Mouse (Mus musculus) liver, embryonic 11.5 days (tissue): ENCODE measurements around the gene Gemin5. TPM values are rescaled to one million over a fixed set of nuclear protein-coding genes. Genes with fewer than 3 reads are reported as not detected.

Experiments used
- ATAC-seq: fragments of 200-750 bp; cut with Nextera tagmentation; replicated peaks from 2 replicates; pipeline ENCODE4 v1.8.0; 2017; ENCODE audit warnings: moderate number of reproducible peaks, mild to moderate bottlenecking, moderate TSS enrichment, moderate library complexity; ENCODE audit not compliant: low FRiP score
- DNase-seq: peaks from one replicate; pipeline ENCODE4 v3.0.0-alpha.2; 2017; ENCODE audit warnings: low spot score
- H3K27ac ChIP-seq: fragments of 300-500 bp; sonication (generic); 2 replicates; pipeline ENCODE4 v1.5.1; 2014; ENCODE audit warnings: mild to moderate bottlenecking, low read depth, low read length, control low read depth
- H3K27me3 ChIP-seq: fragments of 300-500 bp; sonication (generic); replicated peaks from 2 replicates; pipeline ENCODE4 v1.6.1; 2014; ENCODE audit warnings: low read length, mixed read lengths; ENCODE audit not compliant: control insufficient read depth, insufficient read depth
- H3K36me3 ChIP-seq: fragments of 300-500 bp; sonication (generic); 2 replicates; pipeline ENCODE4 v1.6.1; 2014; ENCODE audit warnings: mild to moderate bottlenecking, low read length, moderate library complexity, mixed read lengths; ENCODE audit not compliant: control insufficient read depth, insufficient read depth
- H3K4me1 ChIP-seq: fragments of 300-500 bp; sonication (generic); replicated peaks from 2 replicates; pipeline ENCODE4 v1.6.1; 2014; ENCODE audit warnings: low read length, mixed read lengths; ENCODE audit not compliant: control insufficient read depth, insufficient read depth
- H3K4me2 ChIP-seq: fragments of 300-500 bp; sonication (generic); 2 replicates; pipeline ENCODE4 v1.6.1; 2014; ENCODE audit warnings: mild to moderate bottlenecking, control low read depth, moderate library complexity
- H3K4me3 ChIP-seq: fragments of 300-500 bp; sonication (generic); 2 replicates; pipeline ENCODE4 v1.5.1; 2014; ENCODE audit warnings: low read depth, low read length, control low read depth
- H3K9ac ChIP-seq: fragments of 300-500 bp; sonication (generic); 2 replicates; pipeline ENCODE4 v1.6.1; 2014; ENCODE audit warnings: low read depth, low read length, control low read depth
- H3K9me3 ChIP-seq: fragments of 300-500 bp; sonication (generic); 2 replicates; pipeline ENCODE4 v1.6.1; 2016; ENCODE audit warnings: low read length, inconsistent platforms, mixed read lengths; ENCODE audit not compliant: control insufficient read depth
- whole genome bisulfite sequencing: fragments of 180-500 bp; shearing (Covaris S2); extraction: QIAGEN DNeasy Blood & Tissue Kit; methylation state at CpG from one replicate; pipeline ENCODE4 v1.1.7; 2014; 5-methylcytosine and 5-hydroxymethylcytosine counted together
- polyA plus RNA-seq: library from polyadenylated mRNA; unstranded; fragments of >200 nt; fragmentation: Nextera tagmentation; extraction: Ambion mirVana; gene quantifications from 2 replicates; pipeline ENCODE4 v1.2.1, GENCODE M21; 2014

Gene Gemin5
- polyA plus RNA-seq, 1 experiment from 2014 or later, result 36.6 TPM

DNA sequence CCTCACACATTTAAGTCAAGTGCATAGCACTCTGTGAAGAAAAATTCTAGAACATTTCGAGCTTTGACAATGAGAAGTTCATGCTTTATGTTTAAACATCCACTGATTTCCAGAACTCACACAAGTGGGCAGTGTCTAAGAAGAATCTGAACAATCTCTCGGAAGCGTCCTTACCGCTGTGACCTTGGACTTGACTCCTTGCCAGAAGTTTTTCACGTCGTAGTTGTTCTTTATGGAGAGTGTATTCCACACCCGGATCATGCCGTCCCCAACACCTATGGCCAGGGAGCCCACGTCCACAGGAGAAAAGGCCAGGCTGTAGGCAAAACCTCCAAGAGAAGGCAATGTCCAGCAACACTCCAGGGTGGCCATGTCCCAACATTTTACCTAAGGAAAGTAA lies 12.9 kb downstream of the Gemin5 start:
- H3K27me3 ChIP-seq, result no peaks in the 10 kb centered on the region
- peaks cover 53% of the 10 kb centered on the region for H3K36me3 ChIP-seq
- 89% methylated on average over 9 of the region's 9 CpGs for WGBS
- DNase-seq (no peak), ATAC-seq (no peak)
- no peak overlapping the region for H3K4me2 ChIP-seq
- H3K27ac ChIP-seq, result no peak overlapping the region
- H3K4me3 ChIP-seq, result no peak overlapping the region
- no peaks in the 10 kb centered on the region for H3K4me1 ChIP-seq
- H3K9ac ChIP-seq, result no peak overlapping the region
- no peaks in the 10 kb centered on the region for H3K9me3 ChIP-seq

DNA sequence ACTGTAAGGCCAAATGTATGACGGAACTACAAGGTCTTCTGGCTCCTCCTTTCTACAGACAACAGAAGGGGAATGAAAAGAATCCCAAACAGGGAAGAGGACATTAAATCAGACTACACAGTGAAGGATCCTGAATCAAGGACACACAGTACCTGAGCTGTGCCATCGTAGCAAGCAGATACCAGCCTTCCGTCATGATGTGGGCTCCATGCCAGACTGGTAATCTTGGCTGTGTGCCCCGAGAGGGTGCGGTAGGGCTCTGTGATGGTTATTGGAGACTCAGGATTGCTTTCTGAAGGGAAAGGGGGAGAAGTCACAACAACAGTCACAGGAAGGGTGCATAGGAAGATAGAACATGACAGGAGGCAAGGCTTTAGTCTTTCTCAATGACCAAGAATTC lies 22.1 kb downstream of the Gemin5 start:
- ATAC-seq (no peak), DNase-seq (no peak)
- no peaks in the 10 kb centered on the region for H3K9me3 ChIP-seq
- no peaks in the 10 kb centered on the region for H3K27me3 ChIP-seq
- H3K9ac ChIP-seq, result no peak overlapping the region
- H3K36me3 ChIP-seq, result peaks cover 57% of the 10 kb centered on the region
- H3K27ac ChIP-seq, result no peak overlapping the region
- H3K4me3 ChIP-seq, result no peak overlapping the region
- WGBS, result 89% methylated on average over 5 of the region's 5 CpGs
- no peak overlapping the region for H3K4me2 ChIP-seq
- no peaks in the 10 kb centered on the region for H3K4me1 ChIP-seq

DNA sequence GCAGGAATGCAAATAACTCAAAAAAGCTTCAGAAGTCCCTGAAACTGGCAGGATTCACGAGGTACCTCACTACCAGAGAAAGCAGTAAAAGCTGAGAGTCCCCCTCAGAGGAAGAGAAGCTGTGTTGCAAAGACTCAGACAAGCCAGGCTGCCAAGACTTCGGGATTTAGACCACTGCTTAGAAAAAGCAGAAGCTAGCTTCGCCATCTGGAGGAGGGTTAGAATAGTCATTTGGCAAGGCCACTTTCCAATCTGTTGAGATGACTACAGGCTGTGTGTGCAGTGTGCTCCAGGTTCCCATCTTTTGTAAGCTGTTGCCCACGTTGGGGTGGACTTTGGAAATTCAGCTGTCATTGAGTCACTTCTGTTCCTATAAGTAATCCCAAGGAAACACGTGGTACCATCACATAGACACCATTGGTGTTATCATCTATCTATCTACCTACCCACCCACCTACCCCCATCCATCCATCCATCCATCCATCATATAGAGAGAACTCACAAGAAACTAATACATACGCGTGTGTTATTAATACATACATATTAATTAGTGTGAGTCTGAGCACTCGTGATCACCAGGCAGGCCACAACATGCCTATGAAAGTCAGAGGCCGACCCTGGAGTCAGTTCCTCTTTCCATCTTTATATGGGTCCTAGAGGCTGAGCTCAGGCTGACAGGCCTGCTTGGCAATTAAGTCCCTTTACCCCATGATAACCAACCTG lies 24.5 kb downstream of the Gemin5 start:
- no peaks in the 10 kb centered on the region for H3K9me3 ChIP-seq
- no peaks in the 10 kb centered on the region for H3K27me3 ChIP-seq
- DNase-seq, result no peak
- ATAC-seq, result no peak
- WGBS, result 83% methylated on average over 9 of the region's 9 CpGs
- no peak overlapping the region for H3K4me2 ChIP-seq
- peaks cover 58% of the 10 kb centered on the region for H3K36me3 ChIP-seq
- H3K4me3 ChIP-seq, result no peak overlapping the region
- H3K4me1 ChIP-seq, result no peaks in the 10 kb centered on the region
- no peak overlapping the region for H3K9ac ChIP-seq
- no peak overlapping the region for H3K27ac ChIP-seq

DNA sequence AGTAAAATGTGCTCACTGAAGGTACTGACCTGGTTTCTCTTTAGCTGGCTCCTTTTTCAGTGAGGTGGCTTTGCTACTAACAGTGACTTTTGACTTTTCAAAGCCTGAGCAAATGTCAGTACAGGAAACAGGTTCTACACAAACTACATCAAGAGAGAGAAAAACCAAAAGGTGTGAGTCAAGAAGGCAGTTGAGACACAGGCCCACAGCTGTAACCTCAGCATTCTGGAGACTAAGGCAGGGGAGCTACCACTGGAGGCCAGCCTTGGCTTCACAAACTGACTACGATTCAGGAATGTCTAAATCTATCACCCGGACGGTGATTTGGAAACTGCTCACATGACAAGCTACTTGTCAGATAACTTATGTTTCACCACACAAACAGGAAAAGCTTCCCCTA lies 28.9 kb downstream of the Gemin5 start:
- WGBS, result 86% methylated on average over 3 of the region's 3 CpGs
- no peak overlapping the region for H3K4me3 ChIP-seq
- no peaks in the 10 kb centered on the region for H3K4me1 ChIP-seq
- H3K27ac ChIP-seq, result no peak overlapping the region
- ATAC-seq, result no peak
- H3K36me3 ChIP-seq, result peaks cover 48% of the 10 kb centered on the region
- no peak for DNase-seq
- no peak overlapping the region for H3K9ac ChIP-seq
- no peaks in the 10 kb centered on the region for H3K9me3 ChIP-seq
- H3K4me2 ChIP-seq, result no peak overlapping the region
- H3K27me3 ChIP-seq, result no peaks in the 10 kb centered on the region

DNA sequence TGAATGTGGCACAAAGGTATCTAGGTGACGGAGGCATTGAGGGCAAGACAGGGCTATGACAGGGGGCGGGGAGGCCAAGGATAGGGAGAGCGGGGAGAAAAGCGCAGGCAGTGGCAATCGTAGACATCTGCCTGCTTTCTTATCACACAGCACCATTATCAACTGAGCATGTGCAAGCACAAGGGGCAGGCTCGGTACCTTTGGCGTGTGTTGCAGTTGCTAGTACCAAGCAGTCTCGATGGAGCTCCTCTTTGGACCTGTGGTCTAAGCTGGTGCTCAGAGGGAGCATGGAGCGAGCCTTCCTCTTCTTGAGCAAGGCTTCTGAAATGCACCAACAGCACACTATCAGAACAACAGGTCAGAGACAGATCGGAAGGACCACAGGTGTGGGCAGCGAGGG lies 29.5 kb downstream of the Gemin5 start:
- Histone ChIP-seq H3K4me3 (no peak overlapping the region), H3K9ac (no peak overlapping the region), H3K27me3 (no peaks in the 10 kb centered on the region), H3K36me3 (peaks cover 48% of the 10 kb centered on the region), H3K27ac (no peak overlapping the region), H3K4me1 (no peaks in the 10 kb centered on the region), H3K4me2 (no peak overlapping the region), H3K9me3 (no peaks in the 10 kb centered on the region)
- ATAC-seq (no peak), DNase-seq (no peak)
- 83% methylated on average over 11 of the region's 11 CpGs for WGBS

DNA sequence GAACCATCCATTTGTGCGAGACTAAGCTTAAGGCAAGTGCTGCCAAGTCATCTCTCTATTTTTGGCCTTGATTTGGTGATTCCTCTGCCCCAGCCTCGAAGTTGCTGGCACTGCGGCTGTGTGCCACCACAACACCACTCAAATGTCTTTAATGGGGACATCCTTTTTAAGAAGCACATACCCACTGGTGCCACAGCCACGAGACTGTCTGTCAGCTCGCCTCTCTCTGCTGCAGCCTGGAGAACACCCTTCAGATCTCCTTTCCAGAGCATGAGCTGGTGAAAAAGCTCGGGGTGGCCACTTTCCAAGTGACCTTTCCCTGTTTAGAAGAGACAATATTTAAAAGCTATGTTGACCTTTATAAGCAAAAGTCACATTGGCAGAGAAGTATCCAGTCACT lies 31.7 kb downstream of the Gemin5 start:
- 90% methylated on average over 6 of the region's 6 CpGs for WGBS
- Histone ChIP-seq H3K36me3 (peaks cover 50% of the 10 kb centered on the region), H3K27ac (no peak overlapping the region), H3K4me2 (no peak overlapping the region), H3K9me3 (no peaks in the 10 kb centered on the region), H3K27me3 (no peaks in the 10 kb centered on the region), H3K9ac (no peak overlapping the region), H3K4me3 (no peak overlapping the region), H3K4me1 (no peaks in the 10 kb centered on the region)
- DNase-seq (no peak), ATAC-seq (no peak)

DNA sequence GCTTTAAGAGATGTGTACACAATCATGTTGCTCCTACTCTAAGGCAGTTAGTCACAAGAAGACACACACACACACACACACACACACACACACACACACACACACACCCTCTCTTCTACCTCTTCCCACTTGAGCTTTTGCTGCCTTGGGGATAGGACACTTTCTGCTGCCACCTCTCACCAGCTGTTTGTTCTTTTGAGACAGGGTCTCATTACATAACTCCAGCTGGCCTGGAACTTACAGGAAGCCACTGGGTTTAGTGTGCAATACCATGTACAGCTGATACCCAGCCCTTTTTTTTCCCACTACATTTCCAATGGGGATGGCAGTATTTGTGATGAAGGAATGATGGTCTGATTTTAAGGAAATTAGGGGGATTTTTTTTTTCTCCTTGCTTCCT lies 33.0 kb downstream of the Gemin5 start:
- Histone ChIP-seq H3K9me3 (no peaks in the 10 kb centered on the region), H3K27me3 (no peaks in the 10 kb centered on the region), H3K4me3 (no peak overlapping the region), H3K4me1 (no peaks in the 10 kb centered on the region), H3K27ac (no peak overlapping the region), H3K4me2 (no peak overlapping the region), H3K36me3 (peaks cover 48% of the 10 kb centered on the region), H3K9ac (no peak overlapping the region)
- DNase-seq (no peak), ATAC-seq (no peak)

DNA sequence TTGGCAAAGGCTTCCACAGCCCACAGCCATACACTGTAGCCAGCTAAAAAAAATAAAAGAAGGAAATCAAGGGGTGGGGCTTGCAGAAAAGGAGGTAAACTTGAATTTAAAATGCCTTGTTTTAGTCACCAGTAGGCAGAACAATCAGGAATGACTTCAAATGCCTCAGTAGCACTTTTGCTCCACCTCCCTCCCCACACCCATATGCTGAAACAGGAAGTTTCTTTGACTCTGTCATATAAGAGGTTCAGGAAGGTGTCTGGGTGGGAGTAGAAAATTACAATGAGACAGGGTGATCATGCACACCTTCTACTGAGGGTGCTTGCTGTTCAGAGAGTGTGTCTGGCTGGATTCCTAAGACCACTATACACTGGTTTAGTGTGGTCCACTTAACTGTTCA lies 33.5 kb downstream of the Gemin5 start:
- Histone ChIP-seq H3K4me3 (no peak overlapping the region), H3K27me3 (no peaks in the 10 kb centered on the region), H3K4me2 (no peak overlapping the region), H3K36me3 (peaks cover 50% of the 10 kb centered on the region), H3K9ac (no peak overlapping the region), H3K9me3 (no peaks in the 10 kb centered on the region), H3K4me1 (no peaks in the 10 kb centered on the region), H3K27ac (no peak overlapping the region)
- no peak for DNase-seq
- ATAC-seq, result no peak

DNA sequence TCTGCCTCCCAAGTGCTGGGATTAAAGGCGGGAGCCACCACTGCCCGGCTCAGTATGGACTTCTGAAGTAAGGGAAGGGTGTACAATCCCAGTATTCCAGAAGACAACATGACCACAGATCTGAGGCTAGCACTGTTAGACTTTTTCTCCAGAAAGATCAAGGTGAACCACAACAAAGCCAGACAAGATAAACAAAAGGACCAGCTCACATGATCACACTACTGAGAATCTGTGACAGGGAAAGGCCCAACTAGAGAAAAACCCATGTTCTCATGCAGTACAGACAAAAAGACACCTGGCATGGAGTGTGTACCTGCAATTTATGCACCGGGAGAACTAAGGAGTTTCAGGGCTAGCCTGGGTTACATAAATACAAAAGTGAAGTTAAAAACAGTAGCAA lies 36.3 kb downstream of the Gemin5 start:
- 94% methylated on average over 3 of the region's 3 CpGs for WGBS
- ATAC-seq, result no peak
- no peaks in the 10 kb centered on the region for H3K9me3 ChIP-seq

More for the DNA sequence above, 36.3 kb downstream of the Gemin5 start:
- Histone ChIP-seq H3K4me1 (no peaks in the 10 kb centered on the region; the same call in 1 of the 2 replicates), H3K9ac (no peak overlapping the region), H3K4me3 (no peak overlapping the region), H3K36me3 (peaks cover 47% of the 10 kb centered on the region), H3K27me3 (no peaks in the 10 kb centered on the region), H3K4me2 (no peak overlapping the region), H3K27ac (no peak overlapping the region)
- no peak for DNase-seq
